Mouse (Mus musculus): ENCODE data around the gene Smurf1. TPM values are rescaled to one million over a fixed set of nuclear protein-coding genes. Genes with fewer than 3 reads are reported as not detected.

Gene Smurf1
- polyA plus RNA-seq, 1 experiment from 2014 or later, result 13.2 TPM

DNA sequence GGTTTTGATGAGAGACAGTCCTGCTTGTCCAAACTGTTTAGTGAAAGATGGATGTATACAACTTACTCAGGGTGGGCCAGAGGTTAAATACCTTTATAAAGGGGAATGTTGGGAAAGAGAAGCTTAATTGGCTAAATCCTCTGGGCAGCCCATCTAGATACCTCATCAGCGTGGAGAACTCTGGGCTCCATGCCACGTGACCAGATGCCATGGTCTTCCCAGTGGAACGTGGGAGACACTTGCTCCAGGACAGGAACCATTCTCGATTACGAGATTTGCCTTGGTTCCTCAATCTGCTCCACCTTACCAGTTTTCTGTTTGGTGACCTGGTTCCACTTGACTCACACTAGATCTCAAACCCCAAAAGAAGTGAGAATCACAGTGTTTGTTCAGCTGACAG lies 116.9 kb downstream of the Smurf1 start:
- H3K36me3 ChIP-seq, result peaks cover 100% of the 10 kb centered on the region
- WGBS, result 94% methylated on average over 5 of the region's 5 CpGs

DNA sequence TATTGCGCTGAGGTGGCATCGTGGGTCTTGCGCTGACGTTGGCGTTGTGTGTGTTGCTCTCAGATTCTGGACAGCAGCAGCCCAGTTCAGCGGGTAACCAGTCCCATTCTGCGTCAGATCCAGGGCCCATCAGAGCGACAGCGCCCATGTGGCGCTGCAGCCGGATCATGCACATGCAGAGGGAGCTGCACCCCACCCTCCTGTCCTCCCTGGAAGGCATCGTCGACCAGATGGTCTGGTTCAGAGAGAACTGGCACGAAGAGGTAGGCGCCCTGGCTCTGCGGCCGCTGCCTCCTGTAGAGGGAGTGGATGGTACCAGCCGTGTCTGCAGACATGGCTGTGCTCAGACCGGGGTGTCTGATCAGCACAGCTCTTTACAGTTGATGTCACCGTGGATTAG lies 120.3 kb downstream of the Smurf1 start:
- Histone ChIP-seq H3K4me1 (no peaks in the 10 kb centered on the region), H3K36me3 (peaks cover 100% of the 10 kb centered on the region), H3K27me3 (ENCODE audit: low read depth, poor library complexity, severe bottlenecking) (no peaks in the 10 kb centered on the region), H3K9me3 (replicated peaks) (no peaks in the 10 kb centered on the region), H3K4me3 (no peak overlapping the region), H3K27ac (replicated peaks) (no peak overlapping the region)
- 97% methylated on average over 20 of the region's 20 CpGs for WGBS
- no peak for DNase-seq (ENCODE audit: low spot score)

More for the DNA sequence above, 116.9 kb downstream of the Smurf1 start:
- H3K4me1 ChIP-seq, result no peaks in the 10 kb centered on the region
- DNase-seq (ENCODE audit: low spot score), result no peak
- no peak overlapping the region for H3K27ac ChIP-seq (replicated peaks)
- H3K9me3 ChIP-seq (replicated peaks), result 0 out of 2 replicates have a peak, but pooled peaks cover 4% of the 10 kb centered on the region
- H3K27me3 ChIP-seq (ENCODE audit: low read depth, poor library complexity, severe bottlenecking), result no peaks in the 10 kb centered on the region
- H3K4me3 ChIP-seq, result no peak overlapping the region

DNA sequence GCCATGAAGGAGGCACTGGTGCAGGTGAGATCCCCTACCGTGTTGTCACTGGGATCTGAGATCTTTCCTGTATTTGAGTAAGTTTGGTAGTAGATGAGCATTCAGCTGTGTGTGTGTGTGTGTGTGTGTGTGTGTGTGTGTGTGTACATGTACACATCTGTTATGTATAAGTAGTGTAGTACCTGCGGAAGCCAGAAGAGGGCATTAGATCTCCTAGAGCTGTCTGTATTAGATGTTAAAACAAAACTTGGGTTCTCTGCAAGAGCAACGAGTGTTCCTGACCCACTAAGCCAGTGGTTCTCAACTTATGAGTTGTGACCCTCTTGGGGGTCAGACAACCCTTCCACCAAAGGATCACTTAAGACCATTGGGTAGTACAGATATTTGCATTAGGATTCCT lies 129.5 kb downstream of the Smurf1 start:
- no peak overlapping the region for H3K4me3 ChIP-seq
- 94% methylated on average over 3 of the region's 3 CpGs for whole genome bisulfite sequencing
- H3K27ac ChIP-seq (replicated peaks), result no peak overlapping the region
- no peaks in the 10 kb centered on the region for H3K27me3 ChIP-seq (ENCODE audit: low read depth, poor library complexity, severe bottlenecking)
- peaks cover 100% of the 10 kb centered on the region for H3K36me3 ChIP-seq
- H3K9me3 ChIP-seq (replicated peaks), result no peaks in the 10 kb centered on the region
- H3K4me1 ChIP-seq, result no peaks in the 10 kb centered on the region
- DNase-seq (ENCODE audit: low spot score), result no peak

GRCm38 (mm10) chr5:144831840-144832469 lies 133.7 kb downstream of the Smurf1 start:
- WGBS, result 92% methylated on average over 9 of the region's 9 CpGs
- H3K9me3 ChIP-seq (replicated peaks), result no peaks in the 10 kb centered on the region
- peaks cover 100% of the 10 kb centered on the region for H3K36me3 ChIP-seq
- no peak for DNase-seq (ENCODE audit: low spot score)
- no peak overlapping the region for H3K4me3 ChIP-seq
- no peak overlapping the region for H3K27ac ChIP-seq (replicated peaks)
- no peaks in the 10 kb centered on the region for H3K4me1 ChIP-seq
- H3K27me3 ChIP-seq (ENCODE audit: low read depth, poor library complexity, severe bottlenecking), result no peaks in the 10 kb centered on the region

- H3K36me3 ChIP-seq, result peaks cover 100% of the 10 kb centered on the region
- H3K27ac ChIP-seq (replicated peaks), result no peak overlapping the region
- 96% methylated on average over 4 of the region's 4 CpGs for WGBS
- no peaks in the 10 kb centered on the region for H3K27me3 ChIP-seq (ENCODE audit: low read depth, poor library complexity, severe bottlenecking)
- DNase-seq (ENCODE audit: low spot score), result no peak
- H3K4me1 ChIP-seq, result no peaks in the 10 kb centered on the region
- no peak overlapping the region for H3K4me3 ChIP-seq
- no peaks in the 10 kb centered on the region for H3K9me3 ChIP-seq (replicated peaks)
Measured at GRCm38 (mm10) chr5:144829631-144830030, 136.0 kb downstream of the Smurf1 start.

DNA sequence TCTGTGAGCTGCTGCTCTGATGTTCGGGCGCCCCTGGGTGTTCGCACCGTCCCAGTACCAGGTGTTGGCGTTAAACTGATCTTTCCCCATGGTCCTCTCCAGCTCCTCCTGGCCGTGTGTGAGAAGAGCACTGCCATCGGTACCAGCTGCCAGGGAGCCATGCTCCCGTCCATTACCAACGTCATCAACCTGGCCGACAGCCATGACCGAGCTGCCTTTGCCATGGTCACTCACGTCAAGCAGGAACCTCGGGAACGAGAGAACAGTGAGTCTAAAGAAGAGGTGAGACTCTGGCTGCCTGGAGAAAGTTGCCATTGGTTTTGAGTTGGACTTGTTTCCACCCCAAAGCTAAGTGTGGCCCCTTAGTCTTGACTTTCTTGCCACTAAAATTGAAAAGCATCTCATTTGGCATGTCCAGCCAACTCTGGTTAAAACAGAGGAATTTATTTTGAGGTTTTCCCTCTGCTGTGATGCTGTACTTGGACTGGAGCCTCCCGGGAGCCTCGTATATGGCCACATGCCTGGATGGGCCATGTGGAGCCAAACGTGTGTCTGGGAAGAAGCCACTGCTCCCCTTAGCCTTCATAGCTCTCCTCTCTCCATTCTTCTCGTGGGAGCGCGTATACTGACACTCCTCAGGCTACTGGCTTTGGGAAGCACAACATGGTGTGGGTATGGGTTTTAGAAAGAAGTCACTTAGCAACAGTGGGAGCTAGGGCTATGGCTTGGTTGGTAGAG lies 137.1 kb downstream of the Smurf1 start:
- Histone ChIP-seq H3K4me3 (no peak overlapping the region), H3K9me3 (replicated peaks) (no peaks in the 10 kb centered on the region), H3K27me3 (ENCODE audit: low read depth, poor library complexity, severe bottlenecking) (no peaks in the 10 kb centered on the region), H3K27ac (replicated peaks) (no peak overlapping the region), H3K36me3 (peaks cover 100% of the 10 kb centered on the region), H3K4me1 (no peaks in the 10 kb centered on the region)
- DNase-seq (ENCODE audit: low spot score), result no peak
- WGBS, result 95% methylated on average over 20 of the region's 20 CpGs

Small RNA genes within 50 kb of the gene (microRNA-seq; reads per million reads assigned to microRNA genes)
- gene Mir7039, result 2.1 reads per million

Other genes with a start within 250 kb of the Smurf1 start
- 2.5 and 10.9 TPM in 2 replicates for gene Tmem130, start 204.0 kb downstream of the Smurf1 start, polyA plus RNA-seq (2016; fragmentation: Nextera tagmentation; extraction: Ambion mirVana)
- gene Trrap, start 198.1 kb downstream of the Smurf1 start, polyA plus RNA-seq (2016; fragmentation: Nextera tagmentation; extraction: Ambion mirVana), result 69.8 and 81.2 TPM in 2 replicates
- gene Gm4871, start 66.9 kb upstream of the Smurf1 start, polyA plus RNA-seq (2016; fragmentation: Nextera tagmentation; extraction: Ambion mirVana), result not detected in 2 replicates
- not detected in 2 replicates for gene 1700018F24Rik, start 77.1 kb upstream of the Smurf1 start, polyA plus RNA-seq (2016; fragmentation: Nextera tagmentation; extraction: Ambion mirVana)
- gene Arpc1a, start 118.0 kb upstream of the Smurf1 start, polyA plus RNA-seq (2016; fragmentation: Nextera tagmentation; extraction: Ambion mirVana), result 133 and 149 TPM in 2 replicates
- not detected in 2 replicates for gene Kpna7, start 118.2 kb upstream of the Smurf1 start, polyA plus RNA-seq (2016; fragmentation: Nextera tagmentation; extraction: Ambion mirVana)
- gene Arpc1b, start 148.4 kb upstream of the Smurf1 start, polyA plus RNA-seq (2016; fragmentation: Nextera tagmentation; extraction: Ambion mirVana), result 105 and 109 TPM in 2 replicates
- 128 and 134 TPM in 2 replicates for gene Pdap1, start 174.4 kb upstream of the Smurf1 start, polyA plus RNA-seq (2016; fragmentation: Nextera tagmentation; extraction: Ambion mirVana)
- gene Bud31, start 174.5 kb upstream of the Smurf1 start, polyA plus RNA-seq (2016; fragmentation: Nextera tagmentation; extraction: Ambion mirVana), result 234 and 244 TPM in 2 replicates
- 18.3 and 22.4 TPM in 2 replicates for gene Ptcd1, start 201.3 kb upstream of the Smurf1 start, polyA plus RNA-seq (2016; fragmentation: Nextera tagmentation; extraction: Ambion mirVana)
- gene Cpsf4, start 201.4 kb upstream of the Smurf1 start, polyA plus RNA-seq (2016; fragmentation: Nextera tagmentation; extraction: Ambion mirVana), result 83.9 and 85.1 TPM in 2 replicates
- gene Atp5j2, start 226.2 kb upstream of the Smurf1 start, polyA plus RNA-seq (2016; fragmentation: Nextera tagmentation; extraction: Ambion mirVana), result 536 and 539 TPM in 2 replicates
- 8.0 and 8.3 TPM in 2 replicates for gene Zkscan14, start 236.0 kb upstream of the Smurf1 start, polyA plus RNA-seq (2016; fragmentation: Nextera tagmentation; extraction: Ambion mirVana)
- 19.8 and 19.9 TPM in 2 replicates for gene Zkscan5, start 238.7 kb upstream of the Smurf1 start, polyA plus RNA-seq (2016; fragmentation: Nextera tagmentation; extraction: Ambion mirVana)

All from midbrain, embryonic 10.5 days (tissue).